Mouse (Mus musculus) ES-Bruce4 (cell line): ENCODE results near the gene Il27.

Experiments
- CTCF ChIP-seq: IDR thresholded peaks from one replicate; pipeline ENCODE4 v1.8.1; 2011; ENCODE audit warnings: low read depth, low read length
- POLR2A ChIP-seq: IDR thresholded peaks from one replicate; pipeline ENCODE4 v1.8.1; 2011; ENCODE audit warnings: low read length; ENCODE audit not compliant: insufficient read depth

DNA sequence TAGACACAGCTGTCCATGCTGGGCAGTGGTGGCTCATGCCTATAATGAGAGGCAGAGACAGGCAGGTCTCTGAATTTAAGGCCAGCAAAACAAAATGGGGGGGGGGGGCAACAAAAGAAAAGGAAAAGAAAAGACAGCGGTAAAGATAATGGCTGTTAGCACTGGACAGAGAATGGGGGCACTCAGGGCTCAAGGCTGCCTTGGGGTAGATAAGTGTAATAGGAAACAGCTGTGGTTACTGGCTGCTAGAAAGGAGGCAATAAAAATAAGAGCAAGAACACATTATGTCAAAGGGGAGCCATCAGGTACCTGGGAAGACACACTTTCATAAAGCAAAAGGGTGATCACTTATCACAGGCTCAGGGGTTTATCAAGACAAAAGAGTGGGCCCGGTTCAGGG is 37.7 kb upstream of the Il27 start:
- TF ChIP-seq CTCF (no peak), POLR2A (no peak)
